Mouse (Mus musculus): ENCODE data around the gene Emg1.
"Not testable (repeated sequence)": the region's sequence is repeated elsewhere in the genome, so short reads cannot be mapped to it uniquely, and the experiment has no call there.

Gene Emg1

GRCm38 (mm10) chr6:124682291-124682690 lies 29.7 kb downstream of the Emg1 start:
- DNase-seq (ENCODE audit: low spot score), result not testable (repeated sequence)

- DNase-seq (ENCODE audit: low spot score), result no peak
Measured at GRCm38 (mm10) chr6:124679486-124679885, 32.5 kb downstream of the Emg1 start.

- no peak for DNase-seq (ENCODE audit: low spot score)
Measured at GRCm38 (mm10) chr6:124678769-124679168, 33.2 kb downstream of the Emg1 start.

- DNase-seq (ENCODE audit: low spot score), result no peak
Measured at GRCm38 (mm10) chr6:124676171-124676570, 35.8 kb downstream of the Emg1 start.

GRCm38 (mm10) chr6:124674591-124674990 lies 37.4 kb downstream of the Emg1 start:
- DNase-seq (ENCODE audit: low spot score), result no peak

GRCm38 (mm10) chr6:124673619-124674018 lies 38.4 kb downstream of the Emg1 start:
- no peak for DNase-seq (ENCODE audit: low spot score)

GRCm38 (mm10) chr6:124672100-124672499 lies 39.9 kb downstream of the Emg1 start:
- DNase-seq (ENCODE audit: low spot score), result no peak

- DNase-seq (ENCODE audit: low spot score), result no peak
Measured at GRCm38 (mm10) chr6:124670281-124670900, 41.6 kb downstream of the Emg1 start.

GRCm38 (mm10) chr6:124669234-124669859 lies 42.6 kb downstream of the Emg1 start:
- DNase-seq (ENCODE audit: low spot score), result no peak

- DNase-seq (ENCODE audit: low spot score), result no peak
Measured at GRCm38 (mm10) chr6:124665011-124665410, 47.0 kb downstream of the Emg1 start.

GRCm38 (mm10) chr6:124664256-124664655 lies 47.7 kb downstream of the Emg1 start:
- DNase-seq (ENCODE audit: low spot score), result no peak

GRCm38 (mm10) chr6:124663424-124663795 lies 48.6 kb downstream of the Emg1 start:
- no peak for DNase-seq (ENCODE audit: low spot score)

GRCm38 (mm10) chr6:124662477-124663423 lies 49.2 kb downstream of the Emg1 start, which contains the start of gene Lpcat3:
TSS of gene Lpcat3 (plus strand) at chr6:124663027.
- peak; percentile 96 for DNase-seq (ENCODE audit: low spot score)

- no peak for DNase-seq (ENCODE audit: low spot score)
Measured at GRCm38 (mm10) chr6:124661995-124662394, 50.0 kb downstream of the Emg1 start.

GRCm38 (mm10) chr6:124661156-124661806 lies 50.7 kb downstream of the Emg1 start:
- no peak for DNase-seq (ENCODE audit: low spot score)

- DNase-seq (ENCODE audit: low spot score), result no peak
Measured at GRCm38 (mm10) chr6:124658067-124658466, 53.9 kb downstream of the Emg1 start.

GRCm38 (mm10) chr6:124655893-124656292 lies 56.1 kb downstream of the Emg1 start:
- no peak for DNase-seq (ENCODE audit: low spot score)

All from retina, embryonic 14.5 days (tissue).